Mouse (Mus musculus): Measurements from ENCODE around the gene Kl. TPM values are rescaled to one million over a fixed set of nuclear protein-coding genes. Genes with fewer than 3 reads are reported as not detected.

Kl gene
- polyA plus RNA-seq, 1 experiment = not detected

DNA sequence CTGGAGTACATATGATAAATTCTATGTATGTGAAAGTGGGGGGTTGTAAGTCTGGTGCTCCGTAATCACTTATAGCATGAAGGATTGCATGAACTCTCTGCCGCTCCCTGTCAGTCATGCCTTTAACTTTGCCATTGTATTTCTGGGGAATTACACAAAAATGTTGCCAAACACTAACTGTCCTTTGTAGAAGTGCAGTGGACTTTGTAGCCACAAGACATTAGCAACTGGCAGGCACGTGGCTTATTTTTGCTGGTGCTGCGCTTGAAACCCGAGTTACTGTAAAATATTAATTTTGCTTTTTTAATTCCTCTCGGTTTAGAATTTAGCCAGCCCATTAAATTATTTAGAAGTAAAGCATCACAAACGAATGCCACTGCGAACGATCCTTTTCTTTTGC lies 2.4 kb downstream of the Kl start:
- TF ChIP-seq TCF3 (IDR thresholded peaks at IDR 0.05; ENCODE audit: insufficient read length, low read depth) = no peak
- TF ChIP-seq CEBPB (IDR thresholded peaks at IDR 0.05; ENCODE audit: insufficient read depth, poor library complexity, severe bottlenecking) = no peak
- TF ChIP-seq REST (IDR thresholded peaks at IDR 0.05; ENCODE audit: insufficient read depth, insufficient read length) = no peak
- no peak for TF ChIP-seq MAX (IDR thresholded peaks at IDR 0.05; ENCODE audit: low read depth)
- no peak for TF ChIP-seq USF1 (IDR thresholded peaks at IDR 0.05; ENCODE audit: low read depth)
- no peak for TF ChIP-seq MYOG (IDR thresholded peaks at IDR 0.05; ENCODE audit: control insufficient read depth in 1 of 3, insufficient read depth in 1 of 3, insufficient read length in 2 of 3, low read depth in 2 of 3)
- TF ChIP-seq MYOD1 (IDR thresholded peaks at IDR 0.05; ENCODE audit: control insufficient read depth in 1 of 3, insufficient read length in 2 of 3, low read depth in 2 of 3) = no peak
- TF ChIP-seq SRF (IDR thresholded peaks at IDR 0.05; ENCODE audit: control insufficient read depth, insufficient read length, low read depth) = no peak
- no peak for TF ChIP-seq E2F4 (IDR thresholded peaks at IDR 0.05; ENCODE audit: insufficient read depth)
- TF ChIP-seq POLR2AphosphoS2 (IDR thresholded peaks at IDR 0.05; ENCODE audit: insufficient read length, low read depth) = no peak
- no peak for TF ChIP-seq TCF12 (IDR thresholded peaks at IDR 0.05; ENCODE audit: insufficient read depth, poor library complexity, severe bottlenecking)
- TF ChIP-seq POLR2A (IDR thresholded peaks at IDR 0.05; ENCODE audit: insufficient read length, low read depth) = no peak
- Histone ChIP-seq H3ac (ENCODE audit: control insufficient read depth, insufficient read length) (no peak overlapping the region), H3K4me2 (ENCODE audit: low read depth) (no peak overlapping the region), H3K36me3 (ENCODE audit: control insufficient read depth, insufficient read depth) (no peaks in the 10 kb centered on the region), H3K27me3 (ENCODE audit: control insufficient read depth, insufficient read depth, insufficient read length) (no peaks in the 10 kb centered on the region), H3K4me3 (no peak overlapping the region), H3K79me2 (ENCODE audit: control insufficient read depth, insufficient read depth) (no peaks in the 10 kb centered on the region)

- H3K27me3 ChIP-seq (ENCODE audit: control insufficient read depth, insufficient read depth, insufficient read length) = no peaks in the 10 kb centered on the region
- TF ChIP-seq TCF3 (IDR thresholded peaks at IDR 0.05; ENCODE audit: insufficient read length, low read depth) (no peak), MYOD1 (IDR thresholded peaks at IDR 0.05; ENCODE audit: control insufficient read depth in 1 of 3, insufficient read length in 2 of 3, low read depth in 2 of 3) (no peak), USF1 (IDR thresholded peaks at IDR 0.05; ENCODE audit: low read depth) (no peak)
- no peaks in the 10 kb centered on the region for H3K36me3 ChIP-seq (ENCODE audit: control insufficient read depth, insufficient read depth)
- no peak overlapping the region for H3K4me2 ChIP-seq (ENCODE audit: low read depth)
- H3ac ChIP-seq (ENCODE audit: control insufficient read depth, insufficient read length) = no peak overlapping the region
- no peaks in the 10 kb centered on the region for H3K79me2 ChIP-seq (ENCODE audit: control insufficient read depth, insufficient read depth)
- H3K4me3 ChIP-seq = no peak overlapping the region
Observed at GRCm38 (mm10) chr5:150959861-150960260, 7.5 kb downstream of the Kl start.

DNA sequence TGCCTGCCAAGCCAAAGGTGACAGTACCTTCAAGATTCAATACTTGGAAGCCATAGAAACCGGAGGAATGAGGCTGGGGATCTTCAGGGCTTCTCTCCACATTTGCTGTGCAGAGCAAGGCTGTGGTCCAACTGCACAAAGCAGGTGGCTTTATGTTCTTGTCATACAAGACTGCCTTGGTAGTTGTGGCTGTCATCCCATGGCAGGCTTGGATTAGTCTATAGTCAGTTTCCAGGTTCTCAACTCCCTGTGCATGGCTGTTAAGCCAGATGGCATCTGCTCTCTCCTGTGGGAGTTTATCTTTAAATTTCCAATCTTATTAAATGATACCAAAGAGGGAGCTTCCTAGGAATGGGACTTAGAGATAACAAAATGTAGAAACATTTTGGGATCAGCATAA lies 9.2 kb downstream of the Kl start:
- H3K4me2 ChIP-seq (ENCODE audit: low read depth) = no peak overlapping the region
- TF ChIP-seq TCF3 (IDR thresholded peaks at IDR 0.05; ENCODE audit: insufficient read length, low read depth) = no peak
- no peak overlapping the region for H3ac ChIP-seq (ENCODE audit: control insufficient read depth, insufficient read length)
- no peaks in the 10 kb centered on the region for H3K79me2 ChIP-seq (ENCODE audit: control insufficient read depth, insufficient read depth)
- H3K27me3 ChIP-seq (ENCODE audit: control insufficient read depth, insufficient read depth, insufficient read length) = no peaks in the 10 kb centered on the region
- no peaks in the 10 kb centered on the region for H3K36me3 ChIP-seq (ENCODE audit: control insufficient read depth, insufficient read depth)
- H3K4me3 ChIP-seq = no peak overlapping the region

DNA sequence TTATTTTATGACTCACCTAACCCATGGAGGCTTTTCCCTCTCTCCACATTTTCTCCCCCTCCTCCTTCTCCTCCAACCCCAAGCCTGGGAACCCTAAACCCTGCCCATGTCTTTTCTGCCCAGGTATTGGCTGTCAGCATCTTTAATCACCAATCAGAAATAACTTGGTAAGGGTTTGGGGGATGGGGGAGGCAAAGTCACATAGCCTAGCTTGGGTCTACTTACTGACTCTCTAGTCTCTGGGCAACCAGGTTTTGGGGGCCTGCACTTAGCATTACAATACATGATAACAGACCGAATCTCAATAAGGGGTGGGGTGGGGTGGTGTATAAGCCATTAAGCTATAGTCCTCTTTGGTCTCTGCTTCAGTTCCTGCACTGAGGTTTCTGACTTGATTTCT lies 10.3 kb downstream of the Kl start:
- Histone ChIP-seq H3ac (ENCODE audit: control insufficient read depth, insufficient read length) (no peak overlapping the region), H3K36me3 (ENCODE audit: control insufficient read depth, insufficient read depth) (no peaks in the 10 kb centered on the region), H3K4me3 (no peak overlapping the region), H3K27me3 (ENCODE audit: control insufficient read depth, insufficient read depth, insufficient read length) (no peaks in the 10 kb centered on the region), H3K4me2 (ENCODE audit: low read depth) (no peak overlapping the region), H3K79me2 (ENCODE audit: control insufficient read depth, insufficient read depth) (no peaks in the 10 kb centered on the region)
- no peak for TF ChIP-seq E2F4 (IDR thresholded peaks at IDR 0.05; ENCODE audit: insufficient read depth)
- TF ChIP-seq SRF (IDR thresholded peaks at IDR 0.05; ENCODE audit: control insufficient read depth, insufficient read length, low read depth) = no peak
- no peak for TF ChIP-seq MYOG (IDR thresholded peaks at IDR 0.05; ENCODE audit: control insufficient read depth in 1 of 3, insufficient read depth in 1 of 3, insufficient read length in 2 of 3, low read depth in 2 of 3)
- TF ChIP-seq REST (IDR thresholded peaks at IDR 0.05; ENCODE audit: insufficient read depth, insufficient read length) = no peak
- no peak for TF ChIP-seq POLR2A (IDR thresholded peaks at IDR 0.05; ENCODE audit: insufficient read length, low read depth)
- no peak for TF ChIP-seq MYOD1 (IDR thresholded peaks at IDR 0.05; ENCODE audit: control insufficient read depth in 1 of 3, insufficient read length in 2 of 3, low read depth in 2 of 3)
- TF ChIP-seq TCF12 (IDR thresholded peaks at IDR 0.05; ENCODE audit: insufficient read depth, poor library complexity, severe bottlenecking) = no peak
- no peak for TF ChIP-seq MAX (IDR thresholded peaks at IDR 0.05; ENCODE audit: low read depth)
- TF ChIP-seq USF1 (IDR thresholded peaks at IDR 0.05; ENCODE audit: low read depth) = no peak
- TF ChIP-seq CEBPB (IDR thresholded peaks at IDR 0.05; ENCODE audit: insufficient read depth, poor library complexity, severe bottlenecking) = no peak
- no peak for TF ChIP-seq TCF3 (IDR thresholded peaks at IDR 0.05; ENCODE audit: insufficient read length, low read depth)
- TF ChIP-seq POLR2AphosphoS2 (IDR thresholded peaks at IDR 0.05; ENCODE audit: insufficient read length, low read depth) = no peak

GRCm38 (mm10) chr5:150967925-150968324 lies 15.5 kb downstream of the Kl start:
- Histone ChIP-seq H3K4me3 (no peak overlapping the region), H3K27me3 (ENCODE audit: control insufficient read depth, insufficient read depth, insufficient read length) (no peaks in the 10 kb centered on the region), H3ac (ENCODE audit: control insufficient read depth, insufficient read length) (no peak overlapping the region), H3K36me3 (ENCODE audit: control insufficient read depth, insufficient read depth) (no peaks in the 10 kb centered on the region), H3K4me2 (ENCODE audit: low read depth) (no peak overlapping the region), H3K79me2 (ENCODE audit: control insufficient read depth, insufficient read depth) (no peaks in the 10 kb centered on the region)
- TF ChIP-seq E2F4 (IDR thresholded peaks at IDR 0.05; ENCODE audit: insufficient read depth) (no peak), CEBPB (IDR thresholded peaks at IDR 0.05; ENCODE audit: insufficient read depth, poor library complexity, severe bottlenecking) (no peak), REST (IDR thresholded peaks at IDR 0.05; ENCODE audit: insufficient read depth, insufficient read length) (no peak), TCF12 (IDR thresholded peaks at IDR 0.05; ENCODE audit: insufficient read depth, poor library complexity, severe bottlenecking) (no peak), MAX (IDR thresholded peaks at IDR 0.05; ENCODE audit: low read depth) (no peak), POLR2A (IDR thresholded peaks at IDR 0.05; ENCODE audit: insufficient read length, low read depth) (no peak), MYOD1 (IDR thresholded peaks at IDR 0.05; ENCODE audit: control insufficient read depth in 1 of 3, insufficient read length in 2 of 3, low read depth in 2 of 3) (no peak), TCF3 (IDR thresholded peaks at IDR 0.05; ENCODE audit: insufficient read length, low read depth) (no peak), USF1 (IDR thresholded peaks at IDR 0.05; ENCODE audit: low read depth) (no peak), SRF (IDR thresholded peaks at IDR 0.05; ENCODE audit: control insufficient read depth, insufficient read length, low read depth) (no peak), MYOG (IDR thresholded peaks at IDR 0.05; ENCODE audit: control insufficient read depth in 1 of 3, insufficient read depth in 1 of 3, insufficient read length in 2 of 3, low read depth in 2 of 3) (no peak), POLR2AphosphoS2 (IDR thresholded peaks at IDR 0.05; ENCODE audit: insufficient read length, low read depth) (no peak)
